Mouse (Mus musculus) MEL (cell line): ENCODE measurements around the gene Car6. TPM values are rescaled to one million over a fixed set of nuclear protein-coding genes. Genes with fewer than 3 reads are reported as not detected.

ENCODE experiments used
- DNase-seq: peaks from one replicate; pipeline ENCODE4 v3.0.0; 2011; ENCODE audit warnings: low read depth, low spot score
- H3K27ac ChIP-seq: 2 replicates; pipeline ENCODE4 v1.5.1; 2012; ENCODE audit warnings: low read depth, mild to moderate bottlenecking, control low read depth, low read length, moderate library complexity; ENCODE audit not compliant: control insufficient read depth
- H3K27me3 ChIP-seq, 2 experiments: fragments of 150-350 bp in 1 of 2; sonication (generic) in 1 of 2; 2 replicates each; pipeline ENCODE4 v1.6.1; 2012; ENCODE audit warnings: low read length in 2 of 2, mild to moderate bottlenecking in 2 of 2, improper control_type of control experiment in 1 of 2, moderate library complexity in 1 of 2; ENCODE audit not compliant: insufficient read depth in 2 of 2, control insufficient read depth in 1 of 2
- H3K36me3 ChIP-seq, 2 experiments: 2 replicates each; pipeline ENCODE4 v1.6.1; 2012 to 2014; ENCODE audit warnings: low read length in 2 of 2, improper control_type of control experiment in 1 of 2, inconsistent platforms in 1 of 2, mild to moderate bottlenecking in 1 of 2; ENCODE audit not compliant: insufficient read depth in 2 of 2, control insufficient read depth in 1 of 2
- H3K4me1 ChIP-seq, 2 experiments: fragments of 150-350 bp in 1 of 2; sonication (generic) in 1 of 2; 2 replicates each; pipeline ENCODE4 v1.6.1; 2012; ENCODE audit warnings: low read length in 2 of 2, improper control_type of control experiment in 1 of 2, mild to moderate bottlenecking in 1 of 2; ENCODE audit not compliant: insufficient read depth in 2 of 2, control insufficient read depth in 1 of 2
- H3K4me3 ChIP-seq, 2 experiments: fragments of 150-350 bp in 1 of 2; sonication (generic) in 1 of 2; 2 replicates each; pipeline ENCODE4 v1.5.1; 2012; ENCODE audit warnings: low read depth in 2 of 2, low read length in 2 of 2, mild to moderate bottlenecking in 2 of 2, moderate library complexity in 2 of 2, control low read depth in 1 of 2, improper control_type of control experiment in 1 of 2; ENCODE audit not compliant: control insufficient read depth in 1 of 2, insufficient read depth in 1 of 2
- H3K79me2 ChIP-seq: 2 replicates; pipeline ENCODE4 v1.6.1; 2012; ENCODE audit warnings: mild to moderate bottlenecking, low read length, moderate library complexity; ENCODE audit not compliant: control insufficient read depth, poor library complexity, insufficient read depth
- H3K9ac ChIP-seq: 2 replicates; pipeline ENCODE4 v1.6.1; 2012; ENCODE audit warnings: low read depth, mild to moderate bottlenecking, control low read depth, low read length, moderate library complexity; ENCODE audit not compliant: control insufficient read depth, poor library complexity, severe bottlenecking
- H3K9me3 ChIP-seq: fragments of 150-350 bp; sonication (generic); replicated peaks from 2 replicates; pipeline ENCODE4 v1.6.1; 2012; ENCODE audit warnings: mild to moderate bottlenecking, low read length, improper control_type of control experiment, moderate library complexity; ENCODE audit not compliant: insufficient read depth
- BHLHE40 ChIP-seq: IDR thresholded peaks from 2 replicates; pipeline ENCODE4 v1.6.1; 2012; ENCODE audit warnings: low read depth, mild to moderate bottlenecking, inconsistent platforms, low read length, improper control_type of control experiment, borderline replicate concordance
- CHD1 ChIP-seq: IDR thresholded peaks from 2 replicates; pipeline ENCODE4 v1.6.1; 2012; ENCODE audit warnings: low read depth, mild to moderate bottlenecking, inconsistent platforms, low read length, improper control_type of control experiment
- CHD2 ChIP-seq: IDR thresholded peaks from 2 replicates; pipeline ENCODE4 v1.6.1; 2011; ENCODE audit warnings: low read length, improper control_type of control experiment
- CTCF ChIP-seq, 3 experiments: IDR thresholded peaks in 2 of 3; conservative IDR thresholded peaks in 1 of 3; 2 replicates each; pipeline ENCODE4 v1.5.1; 2011 to 2012; ENCODE audit warnings: low read length in 3 of 3, low read depth in 2 of 3, mild to moderate bottlenecking in 2 of 3, improper control_type of control experiment in 1 of 3, inconsistent platforms in 1 of 3, mixed read lengths in 1 of 3, moderate library complexity in 1 of 3; ENCODE audit not compliant: control insufficient read depth in 1 of 3, insufficient read depth in 1 of 3, poor library complexity in 1 of 3, severe bottlenecking in 1 of 3
- E2F4 ChIP-seq: IDR thresholded peaks from 2 replicates; pipeline ENCODE4 v1.6.1; 2011; ENCODE audit warnings: low read depth, low read length, improper control_type of control experiment, borderline replicate concordance
- ELF1 ChIP-seq: IDR thresholded peaks from 2 replicates; pipeline ENCODE4 v1.6.1; 2014; ENCODE audit warnings: low read depth, mild to moderate bottlenecking, inconsistent platforms, low read length, improper control_type of control experiment, moderate library complexity
- EP300 ChIP-seq, 2 experiments: IDR thresholded peaks; 2 replicates each; pipeline ENCODE4 v1.6.1; 2011; ENCODE audit warnings: improper control_type of control experiment in 2 of 2, low read length in 2 of 2, low read depth in 1 of 2, mild to moderate bottlenecking in 1 of 2
- ETS1 ChIP-seq: IDR thresholded peaks from 2 replicates; pipeline ENCODE4 v1.6.1; 2012; ENCODE audit warnings: low read depth, mild to moderate bottlenecking, inconsistent platforms, low read length, improper control_type of control experiment, moderate library complexity
- GABPA ChIP-seq: IDR thresholded peaks from 2 replicates; pipeline ENCODE4 v1.6.1; 2012; ENCODE audit warnings: low read depth, mild to moderate bottlenecking, inconsistent platforms, low read length, improper control_type of control experiment, moderate library complexity
- GATA1 ChIP-seq: IDR thresholded peaks from 2 replicates; pipeline ENCODE4 v1.6.1; 2011; ENCODE audit warnings: low read depth, low read length, improper control_type of control experiment
- JUND ChIP-seq: IDR thresholded peaks from 2 replicates; pipeline ENCODE4 v1.6.1; 2011; ENCODE audit warnings: low read depth, mild to moderate bottlenecking, improper control_type of control experiment, low read length
- KAT2A ChIP-seq: conservative IDR thresholded peaks from 2 replicates; pipeline ENCODE4 v1.6.1; 2012; ENCODE audit warnings: low read depth, low read length, improper control_type of control experiment, inconsistent platforms
- MAFK ChIP-seq: IDR thresholded peaks from 2 replicates; pipeline ENCODE4 v1.6.1; 2011; ENCODE audit warnings: low read depth, mild to moderate bottlenecking, low read length, improper control_type of control experiment, borderline replicate concordance
- MEF2A ChIP-seq: IDR thresholded peaks from 2 replicates; pipeline ENCODE4 v1.6.1; 2014; ENCODE audit warnings: low read depth, mild to moderate bottlenecking, inconsistent platforms, low read length, improper control_type of control experiment; ENCODE audit not compliant: poor library complexity, insufficient replicate concordance, severe bottlenecking; ENCODE audit errors: extremely low read depth
- MXI1 ChIP-seq: IDR thresholded peaks from 2 replicates; pipeline ENCODE4 v1.6.1; 2011; ENCODE audit warnings: mild to moderate bottlenecking, low read depth, low read length, improper control_type of control experiment
- MYC ChIP-seq: IDR thresholded peaks from 2 replicates; pipeline ENCODE4 v1.6.1; 2011; ENCODE audit warnings: low read depth, mild to moderate bottlenecking, low read length, improper control_type of control experiment, moderate library complexity
- NELFE ChIP-seq: IDR thresholded peaks from 2 replicates; pipeline ENCODE4 v1.6.1; 2011; ENCODE audit warnings: low read depth, low read length, improper control_type of control experiment
- NRF1 ChIP-seq: IDR thresholded peaks from 2 replicates; pipeline ENCODE4 v1.6.1; 2014; ENCODE audit warnings: low read depth, mild to moderate bottlenecking, inconsistent platforms, low read length, improper control_type of control experiment, moderate library complexity; ENCODE audit not compliant: poor library complexity, insufficient read depth, severe bottlenecking
- POLR2A ChIP-seq, 2 experiments: IDR thresholded peaks; 2 replicates each; pipeline ENCODE4 v1.6.1; 2011 to 2012; ENCODE audit warnings: low read length in 2 of 2, mild to moderate bottlenecking in 2 of 2, control low read depth in 1 of 2, improper control_type of control experiment in 1 of 2, low read depth in 1 of 2, moderate library complexity in 1 of 2; ENCODE audit not compliant: control insufficient read depth in 1 of 2, insufficient read depth in 1 of 2, poor library complexity in 1 of 2
- POLR2AphosphoS2 ChIP-seq: IDR thresholded peaks from 2 replicates; pipeline ENCODE4 v1.6.1; 2011; ENCODE audit warnings: low read length, improper control_type of control experiment
- POLR2AphosphoS5 ChIP-seq: IDR thresholded peaks from 2 replicates; pipeline ENCODE4 v1.6.1; 2012; ENCODE audit warnings: low read depth, borderline replicate concordance, mild to moderate bottlenecking, inconsistent platforms, low read length, moderate library complexity, mixed read lengths
- RCOR1 ChIP-seq: IDR thresholded peaks from 2 replicates; pipeline ENCODE4 v1.6.1; 2012; ENCODE audit warnings: low read depth, mild to moderate bottlenecking, inconsistent platforms, low read length, improper control_type of control experiment
- SIN3A ChIP-seq: IDR thresholded peaks from 2 replicates; pipeline ENCODE4 v1.6.1; 2012; ENCODE audit warnings: low read length, improper control_type of control experiment, inconsistent platforms
- SMC3 ChIP-seq: IDR thresholded peaks from 2 replicates; pipeline ENCODE4 v1.6.1; 2011; ENCODE audit warnings: low read depth, low read length, improper control_type of control experiment
- TBP ChIP-seq: IDR thresholded peaks from 2 replicates; pipeline ENCODE4 v1.8.0; 2011; ENCODE audit warnings: low read depth, low read length, improper control_type of control experiment
- TCF12 ChIP-seq: IDR thresholded peaks from 2 replicates; pipeline ENCODE4 v1.6.1; 2014; ENCODE audit warnings: low read depth, mild to moderate bottlenecking, inconsistent platforms, low read length, improper control_type of control experiment, moderate library complexity
- UBTF ChIP-seq: IDR thresholded peaks from 2 replicates; pipeline ENCODE4 v1.6.1; 2012; ENCODE audit warnings: low read depth, mild to moderate bottlenecking, inconsistent platforms, low read length, improper control_type of control experiment, moderate library complexity, borderline replicate concordance; ENCODE audit not compliant: insufficient read depth
- USF1 ChIP-seq: IDR thresholded peaks from 2 replicates; pipeline ENCODE4 v1.6.1; 2014; ENCODE audit warnings: low read depth, mild to moderate bottlenecking, inconsistent platforms, low read length, improper control_type of control experiment, moderate library complexity
- USF2 ChIP-seq, 2 experiments: IDR thresholded peaks; 2 replicates each; pipeline ENCODE4 v1.6.1; 2011 to 2012; ENCODE audit warnings: improper control_type of control experiment in 2 of 2, low read length in 2 of 2, borderline replicate concordance in 1 of 2, inconsistent platforms in 1 of 2, low read depth in 1 of 2, mild to moderate bottlenecking in 1 of 2; ENCODE audit not compliant: insufficient read depth in 1 of 2
- ZC3H11A ChIP-seq: IDR thresholded peaks from 2 replicates; pipeline ENCODE4 v1.6.1; 2012; ENCODE audit warnings: low read depth, mild to moderate bottlenecking, inconsistent platforms, low read length, improper control_type of control experiment
- ZNF384 ChIP-seq: IDR thresholded peaks from 2 replicates; pipeline ENCODE4 v1.6.1; 2012; ENCODE audit warnings: low read depth, mild to moderate bottlenecking, inconsistent platforms, low read length, improper control_type of control experiment
- polyA plus RNA-seq, 2 experiments: library from polyadenylated mRNA; stranded (reverse) in 1 of 2; unstranded in 1 of 2; fragments of >175 nt in 1 of 2; fragments of >200 nt in 1 of 2; gene quantifications; 2 replicates each; pipeline versions ENCODE4 v1.2.1 to v1.2.4; 2012; ENCODE audit warnings: low replicate concordance in 2 of 2, low read depth in 1 of 2; ENCODE audit not compliant: insufficient read length in 2 of 2, insufficient read depth in 1 of 2, missing spikeins in 1 of 2
- total RNA-seq: library from RNA; depleted of rRNA; stranded (reverse); fragments of 300-350 nt; gene quantifications from 2 replicates; pipeline ENCODE4 v1.2.3, GENCODE M21; 2012

Gene Car6
- total and polyA plus RNA-seq, 3 experiments = 0.19 TPM; not detected in 2

DNA sequence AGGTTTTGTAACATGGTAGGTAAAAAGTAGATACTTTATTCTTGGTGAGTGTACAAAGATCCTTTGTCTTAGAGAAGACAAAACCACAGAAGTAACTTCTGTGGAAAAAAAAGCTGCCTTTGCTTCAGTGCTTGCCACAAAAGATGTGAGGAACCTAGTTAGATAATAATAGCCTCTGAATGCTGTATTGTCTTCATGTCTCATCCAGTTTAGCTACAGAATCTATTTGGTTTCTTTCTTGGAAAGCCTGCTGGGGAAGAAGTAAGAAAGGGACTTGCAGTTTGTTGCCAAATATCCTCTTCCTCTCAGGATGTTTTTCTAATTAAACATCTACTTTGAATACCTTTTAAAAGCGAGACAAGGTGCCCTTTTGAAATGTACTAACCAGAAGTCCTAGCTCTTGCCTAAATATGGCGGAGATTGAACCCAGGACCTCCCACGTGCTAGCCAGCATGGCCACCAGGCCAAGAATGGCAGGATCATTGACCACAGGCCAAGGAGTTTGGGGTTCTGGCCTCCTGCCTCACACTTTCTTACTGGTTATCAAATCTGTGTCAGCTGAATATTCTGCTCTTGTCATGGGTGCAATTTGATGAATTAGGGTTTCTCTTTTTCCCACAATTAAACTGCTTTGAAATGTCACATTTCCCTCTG lies 37.4 kb upstream of the Car6 start (continued):
- no peak for TF ChIP-seq MXI1
- peak; percentile 48; the same call in 1 of the 2 replicates for TF ChIP-seq MYC
- TF ChIP-seq BHLHE40 = no peak
- no peak for TF ChIP-seq NRF1
- TF ChIP-seq ELF1 = no peak
- no peak for TF ChIP-seq CHD2
- TF ChIP-seq USF1 = no peak
- no peak for TF ChIP-seq USF2 (IDR thresholded peaks at IDR 0.05; ENCODE audit: borderline replicate concordance in 1 of 2, insufficient read depth in 1 of 2, low read depth in 1 of 2, low read length in 2 of 2)
- TF ChIP-seq TBP = no peak
- TF ChIP-seq MAFK = no peak
- TF ChIP-seq JUND = no peak
- no peak for TF ChIP-seq ZC3H11A
- no peak for TF ChIP-seq NELFE
- no peak for TF ChIP-seq MEF2A
- TF ChIP-seq SMC3 = no peak
- no peak for TF ChIP-seq RCOR1
- no peak for TF ChIP-seq KAT2A

GRCm38 (mm10) chr4:150237636-150238361 lies 36.7 kb upstream of the Car6 start:
- Histone ChIP-seq H3K36me3 (peaks cover 15 to 40% of the 10 kb centered on the region in 2 experiments), H3K9me3 (no peaks in the 10 kb centered on the region), H3K27me3 (no peaks in the 10 kb centered on the region), H3K4me1 (peaks cover 7 to 37% of the 10 kb centered on the region in 2 experiments), H3K9ac (peak overlapping the region; percentile 92), H3K27ac (peak overlapping the region; percentile 88), H3K79me2 (peaks cover 52% of the 10 kb centered on the region), H3K4me3 (peak overlapping the region; percentile 91 to 99)
- DNase-seq = peak; percentile 83
- TF ChIP-seq ELF1 = no peak
- TF ChIP-seq E2F4 = no peak
- TF ChIP-seq EP300 (IDR thresholded peaks at IDR 0.05; ENCODE audit: low read depth in 1 of 2, low read length in 2 of 2) = peak; percentile 50 to 52; a peak in 2 of 4 replicates
- peak; percentile 71; the same call in 1 of the 2 replicates for TF ChIP-seq TBP
- TF ChIP-seq CTCF (IDR thresholded peaks at IDR 0.05 in 2 of 3, conservative IDR thresholded peaks at IDR 0.05 in 1 of 3; ENCODE audit: control insufficient read depth in 1 of 3, insufficient read depth in 1 of 3, low read depth in 2 of 3, low read length in 3 of 3, poor library complexity in 1 of 3, severe bottlenecking in 1 of 3) = no peak
- TF ChIP-seq ZC3H11A = no peak
- TF ChIP-seq UBTF = no peak
- TF ChIP-seq MYC = peak; percentile 92
- 0 out of 4 replicates have a peak, but pooled peaks have one; percentile 6 to 43 for TF ChIP-seq POLR2A (IDR thresholded peaks at IDR 0.05; ENCODE audit: control insufficient read depth in 1 of 2, insufficient read depth in 1 of 2, low read depth in 1 of 2, low read length in 2 of 2, poor library complexity in 1 of 2)
- no peak for TF ChIP-seq GABPA
- peak; percentile 69; the same call in 1 of the 2 replicates for TF ChIP-seq SIN3A
- TF ChIP-seq GATA1 = peak; percentile 76
- peak; percentile 26; the same call in 1 of the 2 replicates for TF ChIP-seq TCF12
- no peak for TF ChIP-seq POLR2AphosphoS5
- peak; percentile 49; the same call in 1 of the 2 replicates for TF ChIP-seq ETS1
- no peak for TF ChIP-seq POLR2AphosphoS2
- TF ChIP-seq CHD1 = peak; percentile 93
- no peak; the same call in 1 of the 2 replicates for TF ChIP-seq BHLHE40
- no peak for TF ChIP-seq USF2 (IDR thresholded peaks at IDR 0.05; ENCODE audit: borderline replicate concordance in 1 of 2, insufficient read depth in 1 of 2, low read depth in 1 of 2, low read length in 2 of 2)
- no peak for TF ChIP-seq ZNF384
- TF ChIP-seq MEF2A = no peak
